In the genomic region with DNA sequence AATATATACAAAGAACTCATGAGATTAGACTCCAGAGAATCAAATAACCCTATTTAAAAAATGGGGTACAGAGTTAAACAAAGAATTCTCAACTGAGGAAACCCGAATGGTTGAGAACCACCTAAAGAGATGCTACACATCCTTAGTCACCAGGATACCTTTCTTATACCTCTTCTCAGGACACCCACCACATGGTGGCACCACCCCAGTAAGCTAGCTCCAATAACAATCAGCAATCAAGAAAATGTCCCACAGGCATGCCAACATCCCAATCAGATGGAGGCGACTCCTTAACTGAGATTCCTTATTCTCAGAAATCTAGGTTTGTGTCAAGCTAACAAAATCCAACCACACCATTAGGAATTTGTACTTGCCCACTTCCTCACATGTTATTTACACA, we compare ENCODE assay signal across 11 mouse cellular contexts. TPM values are rescaled to one million over a fixed set of nuclear protein-coding genes. Genes with fewer than 3 reads are reported as not detected.
DNase-seq lines count a peak whose midpoint lies in the region; ATAC-seq and TF ChIP-seq lines count a peak whose summit lies in the region.
"Had no signal": no experiment of that assay in that cellular context is flagged by ENCODE, and none has a peak within 500 bp of the region (broad histone marks: within the 10 kb centered on the region; RNA-seq: fewer than 3 reads in every experiment).

No protein-coding gene starts in this region.

- peak; percentile 41 for DNase-seq in cerebellum, adult 8-10 months
- no peak for DNase-seq in layer of hippocampus, adult 2 months (ENCODE audit: low spot score in 2 of 2)
- no peak for DNase-seq in layer of hippocampus, adult 18-20 months (ENCODE audit: low spot score in 2 of 2)
- peak; percentile 51 for DNase-seq in cerebellum, adult 9-10 months
- DNase-seq in lung, postnatal 25 days (ENCODE audit: low spot score) = peak; percentile 21
- no peak for DNase-seq in frontal cortex, postnatal 14 days (ENCODE audit: low spot score in 2 of 2)

- H3K27ac ChIP-seq in layer of hippocampus, adult 2 months = no peak overlapping the region
- H3K27ac ChIP-seq: embryonic facial prominence, embryonic 12.5 days; lung, embryonic 15.5 days had no signal

- peak; percentile 68 for TF ChIP-seq CTCF in layer of hippocampus, adult 2 months (conservative IDR thresholded peaks at IDR 0.05)

- no peak for ATAC-seq in cerebellum, adult (ENCODE audit: insufficient number of reproducible peaks, low FRiP score, low TSS enrichment)
- no peak for ATAC-seq in megakaryocyte progenitor cell, adult 5-6 weeks (replicated peaks; ENCODE audit: poor library complexity)
- ATAC-seq: Patski had no signal

- H3K4me3 ChIP-seq in layer of hippocampus, adult 2 months = no peak overlapping the region
- H3K4me3 ChIP-seq: embryonic facial prominence, embryonic 12.5 days; lung, embryonic 15.5 days had no signal

RNA-seq across cellular contexts. Expression of a gene that starts 42.4 kb away (rescaled TPM):
- total RNA-seq in layer of hippocampus, adult 2 months (2021) = 10 to 100 TPM; 74.7 to 75.4 TPM
- 10 to 100 TPM; 65.2 to 69.2 TPM for total RNA-seq in layer of hippocampus, adult 18-20 months (2021)
- 8.1 and 9.6 TPM in 2 replicates for total RNA-seq in megakaryocyte progenitor cell, adult 5-6 weeks (2015)
- total RNA-seq in megakaryocyte progenitor cell, adult 5-6 weeks (2017) = 13.5 and 15.0 TPM in 2 replicates

Comparison
In these comparisons a context has a peak if more than half of its experiments do, and no peak if none do; other contexts are left out.
1. DNase-seq: peak in cerebellum, adult 8-10 months (single experiment), cerebellum, adult 9-10 months (single experiment) and lung, postnatal 25 days (single experiment); none in layer of hippocampus, adult 2 months (0 of 2), layer of hippocampus, adult 18-20 months (0 of 2) and frontal cortex, postnatal 14 days (0 of 2).
2. RNA of a gene that starts 42.4 kb away (total RNA-seq): 74.7 to 75.4 TPM in layer of hippocampus, adult 2 months and 65.2 to 69.2 TPM in layer of hippocampus, adult 18-20 months; 8.1 to 15.0 TPM in megakaryocyte progenitor cell, adult 5-6 weeks; every median in the first group is over 4 times any median in the second.